Mouse (Mus musculus) common myeloid progenitor, adult 5-6 weeks (primary cell): Measurements from ENCODE around the gene Dot1l. TPM values are rescaled to one million over a fixed set of nuclear protein-coding genes. Genes with fewer than 3 reads are reported as not detected.
A peak's percentile ranks its signal among the peaks of the same experiment; 100 is the strongest.

Source experiments
- ATAC-seq: replicated peaks from 2 replicates; pipeline ENCODE4 v1.8.0; 2016; ENCODE audit warnings: low read depth, mild to moderate bottlenecking, moderate TSS enrichment, inconsistent platforms; ENCODE audit not compliant: poor library complexity, severe bottlenecking
- total RNA-seq: library from RNA; stranded (forward); fragments of 200-1000, 187-1606 nt; gene quantifications from 2 replicates; pipeline ENCODE4 v1.2.3, GENCODE M21; 2017

Dot1l gene
- 7.6 and 19.5 TPM in 2 replicates for total RNA-seq

GRCm38 (mm10) chr10:80754594-80755290 lies at the start of gene Dot1l:
Gene Dot1l (plus strand): TSS chr10:80755206.
- ATAC-seq: peak; percentile 59

GRCm38 (mm10) chr10:80705479-80705878 lies 49.5 kb upstream of the Dot1l start:
- ATAC-seq: no peak

- no peak for ATAC-seq
These were observed 44.2 kb upstream of the Dot1l start for GRCm38 (mm10) chr10:80710834-80711233.

- no peak for ATAC-seq
These were observed 37.7 kb upstream of the Dot1l start for GRCm38 (mm10) chr10:80717281-80717680.

- ATAC-seq: no peak
These were observed 27.5 kb upstream of the Dot1l start for GRCm38 (mm10) chr10:80727369-80728127.

GRCm38 (mm10) chr10:80732611-80733101 lies 22.4 kb upstream of the Dot1l start:
- no peak for ATAC-seq

GRCm38 (mm10) chr10:80736731-80737130 lies 18.3 kb upstream of the Dot1l start:
- ATAC-seq: no peak

GRCm38 (mm10) chr10:80738657-80739056 lies 16.3 kb upstream of the Dot1l start:
- ATAC-seq: no peak

GRCm38 (mm10) chr10:80741146-80741545 lies 13.9 kb upstream of the Dot1l start:
- ATAC-seq: no peak

- no peak for ATAC-seq
These were observed 13.3 kb upstream of the Dot1l start for GRCm38 (mm10) chr10:80741634-80742179.

- peak; percentile 99 for ATAC-seq
These were observed 12.6 kb upstream of the Dot1l start, which contains the start of gene Ap3d1 for GRCm38 (mm10) chr10:80742180-80742978. Gene Ap3d1 (minus strand): TSS chr10:80742264.

GRCm38 (mm10) chr10:80744262-80744661 lies 10.7 kb upstream of the Dot1l start:
- ATAC-seq: peak; percentile 46

- ATAC-seq: peak; percentile 31; the same call in 1 of the 2 replicates
These were observed 7.6 kb upstream of the Dot1l start for GRCm38 (mm10) chr10:80747410-80747809.

GRCm38 (mm10) chr10:80748609-80749008 lies 6.4 kb upstream of the Dot1l start:
- ATAC-seq: 0 out of 2 replicates have a peak, but pooled peaks have one; percentile 16

- peak; percentile 55 for ATAC-seq
These were observed 3.7 kb upstream of the Dot1l start for GRCm38 (mm10) chr10:80751188-80751832.

- ATAC-seq: peak; percentile 59
These were observed 2.9 kb upstream of the Dot1l start for GRCm38 (mm10) chr10:80752079-80752625.

GRCm38 (mm10) chr10:80755291-80756015 lies 447 bp downstream of the Dot1l start:
- no peak for ATAC-seq

- ATAC-seq: no peak
These were observed 1.1 kb downstream of the Dot1l start for GRCm38 (mm10) chr10:80756099-80756498.

GRCm38 (mm10) chr10:80756509-80756908 lies 1.5 kb downstream of the Dot1l start:
- no peak for ATAC-seq
